In the genomic region with DNA sequence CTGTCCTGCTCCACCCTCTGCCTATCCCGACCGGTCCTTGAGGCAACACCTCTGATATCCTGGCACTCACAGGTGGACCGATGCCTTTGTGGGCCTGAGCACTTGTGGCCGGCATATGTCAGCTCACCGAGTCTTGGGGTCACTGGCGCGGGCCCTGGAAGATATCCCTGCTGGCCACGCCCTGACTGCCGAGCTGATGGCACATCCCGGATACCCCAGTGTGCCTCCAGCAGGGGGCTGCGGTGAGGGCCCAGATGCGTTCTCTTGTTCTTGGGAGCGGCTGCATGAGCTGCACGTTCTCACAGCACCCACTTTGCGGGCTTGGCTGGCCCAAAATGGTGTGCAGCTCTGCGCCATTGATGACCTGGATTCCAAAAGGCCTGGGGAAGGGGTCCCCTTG, we compare ENCODE assay signal across 9 mouse cellular contexts. TPM values are rescaled to one million over a fixed set of nuclear protein-coding genes. Genes with fewer than 3 reads are reported as not detected.
DNase-seq lines count a peak whose midpoint lies in the region; ATAC-seq and TF ChIP-seq lines count a peak whose summit lies in the region.
"Had no signal": no experiment of that assay in that cellular context is flagged by ENCODE, and none has a peak within 500 bp of the region (broad histone marks: within the 10 kb centered on the region; RNA-seq: fewer than 3 reads in every experiment).

No protein-coding gene starts in this region.

- no peak overlapping the region for H3K27ac ChIP-seq in liver, embryonic 16.5 days (ENCODE audit: low read length)
- no peak overlapping the region for H3K27ac ChIP-seq in stomach, embryonic 14.5 days (ENCODE audit: low read length)

- intact Hi-C loops in heart, postnatal 10 days (cut with DNase I) = loop anchor here (5.0 kb wide), 2 partner anchors 54 to 124 kb away; partner anchors contain the start of gene Ube2l3

- H3ac ChIP-seq in C2C12 (ENCODE audit: control insufficient read depth, insufficient read length, low read depth) = no peak overlapping the region

- H3K79me3 ChIP-seq in C2C12 (ENCODE audit: low read depth) = no peaks in the 10 kb centered on the region

- H3K36me3 ChIP-seq in C2C12 (ENCODE audit: control insufficient read depth, insufficient read depth) = peaks cover 14% of the 10 kb centered on the region
- H3K36me3 ChIP-seq in liver, embryonic 16.5 days (ENCODE audit: control insufficient read depth, insufficient read depth) = peaks cover 7% of the 10 kb centered on the region
- H3K36me3 ChIP-seq in stomach, embryonic 14.5 days (ENCODE audit: control insufficient read depth, insufficient read depth, low read length) = peaks cover 11% of the 10 kb centered on the region; the same call in 1 of the 2 replicates

- H3K4me2 ChIP-seq in liver, embryonic 16.5 days (ENCODE audit: low read depth, low read length) = peak overlapping the region; percentile 99
- H3K4me2 ChIP-seq in stomach, embryonic 14.5 days (replicated peaks; ENCODE audit: low read depth, low read length) = peak overlapping the region; percentile 99

- peak overlapping the region; percentile 11 for H3K4me3 ChIP-seq in C2C12 (ENCODE audit: insufficient read depth, poor library complexity, severe bottlenecking)
- peak overlapping the region; percentile 73 for H3K4me3 ChIP-seq in liver, embryonic 16.5 days (ENCODE audit: low read depth, low read length)
- peak overlapping the region; percentile 52 for H3K4me3 ChIP-seq in stomach, embryonic 14.5 days (ENCODE audit: low read depth, low read length)

- no peaks in the 10 kb centered on the region for H3K27me3 ChIP-seq in C2C12 (ENCODE audit: control insufficient read depth, insufficient read depth, insufficient read length)
- H3K27me3 ChIP-seq in liver, embryonic 16.5 days (ENCODE audit: control insufficient read depth, insufficient read depth, low read depth, low read length) = no peaks in the 10 kb centered on the region
- H3K27me3 ChIP-seq in stomach, embryonic 14.5 days (ENCODE audit: control insufficient read depth, insufficient read depth, low read length) = no peaks in the 10 kb centered on the region

- WGBS in liver, embryonic 16.5 days (ENCODE audit: insufficient replicate concordance) = 11% methylated on average over 16 of the region's 16 CpGs
- 13% methylated on average over 16 of the region's 16 CpGs for WGBS in stomach, embryonic 14.5 days

- no peaks in the 10 kb centered on the region for H3K79me2 ChIP-seq in C2C12 (ENCODE audit: control insufficient read depth, insufficient read depth)

- peak; percentile 18 for DNase-seq in gastrocnemius, postnatal 25 days
- no peak for DNase-seq in gastrocnemius, adult 8-10 months (ENCODE audit: low spot score in 2 of 2)
- peak; percentile 27 to 34 for DNase-seq in cerebellum, postnatal 14 days
- DNase-seq in heart, postnatal 10 days = peak; percentile 13 to 38
- no peak for DNase-seq in urinary bladder, postnatal 10 days (ENCODE audit: low spot score)

- peak; percentile 48 for ATAC-seq in liver, embryonic 16.5 days (ENCODE audit: low read depth)
- ATAC-seq in stomach, embryonic 14.5 days (ENCODE audit: insufficient number of reproducible peaks, insufficient read depth, low FRiP score, low read depth) = no peak

- H3K9me3 ChIP-seq in liver, embryonic 16.5 days (replicated peaks; ENCODE audit: control insufficient read depth, low read length) = no peaks in the 10 kb centered on the region
- no peaks in the 10 kb centered on the region for H3K9me3 ChIP-seq in stomach, embryonic 14.5 days (ENCODE audit: control insufficient read depth, low read depth, low read length)

- H3K4me1 ChIP-seq in liver, embryonic 16.5 days (ENCODE audit: control insufficient read depth, low read depth, low read length) = peaks cover 15% of the 10 kb centered on the region
- peaks cover 10% of the 10 kb centered on the region; the same call in 1 of the 2 replicates for H3K4me1 ChIP-seq in stomach, embryonic 14.5 days (ENCODE audit: control insufficient read depth, insufficient read depth, low read length)

- no peak for TF ChIP-seq CTCF in C2C12 (IDR thresholded peaks at IDR 0.05; ENCODE audit: control insufficient read depth, insufficient read depth, insufficient read length)

- H3K9ac ChIP-seq in liver, embryonic 16.5 days (ENCODE audit: low read depth, low read length) = no peak overlapping the region
- H3K9ac ChIP-seq in stomach, embryonic 14.5 days (replicated peaks; ENCODE audit: low read depth, low read length) = no peak overlapping the region

TF ChIP-seq in C2C12, 6 proteins besides CTCF, POLR2A, EP300 and RAD21:
- TF ChIP-seq USF1 (IDR thresholded peaks at IDR 0.05; ENCODE audit: low read depth) (no peak), FOSL1 (IDR thresholded peaks at IDR 0.05; ENCODE audit: insufficient read depth, low read length, poor library complexity, severe bottlenecking) (no peak), CEBPB (IDR thresholded peaks at IDR 0.05; ENCODE audit: low read depth) (no peak), MAX (IDR thresholded peaks at IDR 0.05) (no peak), MYOG (IDR thresholded peaks at IDR 0.05; ENCODE audit: control insufficient read depth, extremely low read depth, insufficient read length) (no peak), MYOD1 (IDR thresholded peaks at IDR 0.05; ENCODE audit: control insufficient read depth, insufficient read length, low read depth) (no peak)
TF ChIP-seq in C2C12: peak in this region for 0.

RNA-seq across cellular contexts. Expression of gene Ccdc116, which starts 1.1 kb away (rescaled TPM):
- under 1 TPM in 1 of 2 experiments, not detected in 1; 0.19 TPM for total RNA-seq in gastrocnemius, postnatal 25 days (2021)
- under 1 TPM in 1 of 4 experiments, not detected in 3; 0.10 TPM for total RNA-seq in gastrocnemius, adult 8-10 months (2022)
- polyA plus RNA-seq in C2C12 (2012; fragmentation: generic; extraction: Trizol) = 0.18 TPM
- under 1 TPM; 0.10 to 0.17 TPM for total RNA-seq in heart, postnatal 10 days (2021)
- polyA plus RNA-seq in liver, embryonic 16.5 days (2015; fragmentation: Nextera tagmentation; extraction: Ambion mirVana) = 0.14 and 0.45 TPM in 2 replicates
- 1.0 and 1.1 TPM in 2 replicates for polyA plus RNA-seq in stomach, embryonic 14.5 days (2014; fragmentation: Nextera tagmentation; extraction: Ambion mirVana)
- total RNA-seq: liver, adult 2 months had no signal

RNA-seq across cellular contexts. Expression of gene Ydjc, which starts 3.7 kb away (rescaled TPM):
- under 1 TPM in 1 of 2 experiments, not detected in 1; 0.29 TPM for total RNA-seq in gastrocnemius, postnatal 25 days (2021)
- under 1 TPM in 1 of 4 experiments, not detected in 3; 0.22 TPM for total RNA-seq in gastrocnemius, adult 8-10 months (2022)
- 5.6 TPM for polyA plus RNA-seq in C2C12 (2012; fragmentation: generic; extraction: Trizol)
- 1 to 10 TPM; 1.6 to 2.2 TPM for total RNA-seq in heart, postnatal 10 days (2021)
- polyA plus RNA-seq in liver, embryonic 16.5 days (2015; fragmentation: Nextera tagmentation; extraction: Ambion mirVana) = 5.3 and 5.6 TPM in 2 replicates
- 9.1 and 12.6 TPM in 2 replicates for polyA plus RNA-seq in stomach, embryonic 14.5 days (2014; fragmentation: Nextera tagmentation; extraction: Ambion mirVana)

RNA-seq across cellular contexts. Expression of gene Sdf2l1, which starts 15.9 kb away (rescaled TPM):
- 1 to 10 TPM; 5.4 to 7.5 TPM for total RNA-seq in gastrocnemius, postnatal 25 days (2021)
- 1 to 10 TPM; 2.9 to 5.3 (median 3.7) TPM for total RNA-seq in gastrocnemius, adult 8-10 months (2022)
- 41.1 TPM for polyA plus RNA-seq in C2C12 (2012; fragmentation: generic; extraction: Trizol)
- 1 to 10 TPM; 3.4 to 7.1 TPM for total RNA-seq in heart, postnatal 10 days (2021)
- polyA plus RNA-seq in liver, embryonic 16.5 days (2015; fragmentation: Nextera tagmentation; extraction: Ambion mirVana) = 43.3 and 45.5 TPM in 2 replicates
- 39.2 and 45.3 TPM in 2 replicates for polyA plus RNA-seq in stomach, embryonic 14.5 days (2014; fragmentation: Nextera tagmentation; extraction: Ambion mirVana)

RNA-seq across cellular contexts. Expression of gene 2610318N02Rik, which starts 23.1 kb away (rescaled TPM):
- not detected for total RNA-seq in gastrocnemius, postnatal 25 days (2021)
- total RNA-seq in gastrocnemius, adult 8-10 months (2022) = not detected
- polyA plus RNA-seq in C2C12 (2012; fragmentation: generic; extraction: Trizol) = 25.4 TPM
- 1 to 10 TPM in 1 of 2 experiments, under 1 TPM in 1; 0.45 to 2.1 TPM for total RNA-seq in heart, postnatal 10 days (2021)
- polyA plus RNA-seq in liver, embryonic 16.5 days (2015; fragmentation: Nextera tagmentation; extraction: Ambion mirVana) = 13.1 and 14.8 TPM in 2 replicates
- 25.5 and 35.5 TPM in 2 replicates for polyA plus RNA-seq in stomach, embryonic 14.5 days (2014; fragmentation: Nextera tagmentation; extraction: Ambion mirVana)
- total RNA-seq: liver, adult 2 months had no signal

RNA-seq across cellular contexts. Expression of gene Ppil2, which starts 37.0 kb away (rescaled TPM):
- total RNA-seq in gastrocnemius, postnatal 25 days (2021) = 10 to 100 TPM; 22.6 to 25.1 TPM
- 10 to 100 TPM; 23.1 to 27.9 (median 25.0) TPM for total RNA-seq in gastrocnemius, adult 8-10 months (2022)
- 46.0 TPM for polyA plus RNA-seq in C2C12 (2012; fragmentation: generic; extraction: Trizol)
- total RNA-seq in heart, postnatal 10 days (2021) = 10 to 100 TPM; 48.9 TPM
- 52.5 and 55.9 TPM in 2 replicates for polyA plus RNA-seq in liver, embryonic 16.5 days (2015; fragmentation: Nextera tagmentation; extraction: Ambion mirVana)
- polyA plus RNA-seq in stomach, embryonic 14.5 days (2014; fragmentation: Nextera tagmentation; extraction: Ambion mirVana) = 134 and 136 TPM in 2 replicates

Comparison
In these comparisons a context has a peak if more than half of its experiments do, and no peak if none do; other contexts are left out.
1. DNase-seq: peak in gastrocnemius, postnatal 25 days (single experiment), cerebellum, postnatal 14 days (2 of 2) and heart, postnatal 10 days (2 of 2); none in gastrocnemius, adult 8-10 months (0 of 2) and urinary bladder, postnatal 10 days (single experiment).
2. H3K4me3 ChIP-seq: peak in every context shown above with its lines; median percentile 73 in liver, embryonic 16.5 days; 52 in stomach, embryonic 14.5 days; 11 in C2C12.